Mouse (Mus musculus): Measurements from ENCODE around the gene Nid2. TPM values are rescaled to one million over a fixed set of nuclear protein-coding genes. Genes with fewer than 3 reads are reported as not detected.
A peak's percentile ranks its signal among the peaks of the same experiment; 100 is the strongest.

The Nid2 gene
- total and polyA plus RNA-seq, 2 experiments from 2014 or later, result 18.5 to 26.8 TPM

GRCm38 (mm10) chr14:19768648-19769047 lies 17.6 kb downstream of the Nid2 start:
- no peak for TF ChIP-seq CTCF (IDR thresholded peaks at IDR 0.05; ENCODE audit: low read depth)
- Histone ChIP-seq H3K4me1 (ENCODE audit: insufficient read depth) (no peaks in the 10 kb centered on the region), H3K9ac (no peak overlapping the region), H3K27me3 (ENCODE audit: insufficient read depth, low read length) (no peaks in the 10 kb centered on the region), H3K4me3 (ENCODE audit: low read depth, low read length) (no peak overlapping the region), H3K27ac (ENCODE audit: low read depth, low read length) (no peak overlapping the region), H3K36me3 (ENCODE audit: insufficient read depth) (no peaks in the 10 kb centered on the region), H3K4me2 (ENCODE audit: low read depth) (no peak overlapping the region), H3K9me3 (ENCODE audit: low read length) (no peaks in the 10 kb centered on the region)
- ATAC-seq (no peak), DNase-seq (no peak)
- 96% methylated on average over 6 of the region's 6 CpGs for WGBS

- H3K9ac ChIP-seq, result no peak overlapping the region
- H3K9me3 ChIP-seq (ENCODE audit: low read length), result no peaks in the 10 kb centered on the region
- H3K27ac ChIP-seq (ENCODE audit: low read depth, low read length), result no peak overlapping the region
- TF ChIP-seq CTCF (IDR thresholded peaks at IDR 0.05; ENCODE audit: low read depth), result no peak
- no peaks in the 10 kb centered on the region for H3K4me1 ChIP-seq (ENCODE audit: insufficient read depth)
- H3K4me3 ChIP-seq (ENCODE audit: low read depth, low read length), result no peak overlapping the region
- H3K27me3 ChIP-seq (ENCODE audit: insufficient read depth, low read length), result no peaks in the 10 kb centered on the region
- no peak overlapping the region for H3K4me2 ChIP-seq (ENCODE audit: low read depth)
- no peaks in the 10 kb centered on the region for H3K36me3 ChIP-seq (ENCODE audit: insufficient read depth)
- DNase-seq (no peak), ATAC-seq (no peak)
- WGBS, result 52% methylated on average over 6 of the region's 6 CpGs
Observed at GRCm38 (mm10) chr14:19769441-19770200, 18.6 kb downstream of the Nid2 start.

- Histone ChIP-seq H3K27ac (ENCODE audit: low read depth, low read length) (no peak overlapping the region), H3K36me3 (ENCODE audit: insufficient read depth) (no peaks in the 10 kb centered on the region), H3K4me3 (ENCODE audit: low read depth, low read length) (no peak overlapping the region), H3K4me2 (ENCODE audit: low read depth) (no peak overlapping the region), H3K27me3 (ENCODE audit: insufficient read depth, low read length) (no peaks in the 10 kb centered on the region), H3K4me1 (ENCODE audit: insufficient read depth) (no peaks in the 10 kb centered on the region), H3K9ac (no peak overlapping the region), H3K9me3 (ENCODE audit: low read length) (no peaks in the 10 kb centered on the region)
- ATAC-seq (no peak), DNase-seq (no peak)
- TF ChIP-seq CTCF (IDR thresholded peaks at IDR 0.05; ENCODE audit: low read depth), result no peak
- 78% methylated on average over 7 of the region's 7 CpGs for WGBS
Observed at GRCm38 (mm10) chr14:19771173-19771572, 20.1 kb downstream of the Nid2 start.

- DNase-seq, result no peak
- H3K27me3 ChIP-seq (ENCODE audit: insufficient read depth, low read length), result no peaks in the 10 kb centered on the region
- ATAC-seq, result no peak
- no peaks in the 10 kb centered on the region for H3K4me1 ChIP-seq (ENCODE audit: insufficient read depth)
- H3K27ac ChIP-seq (ENCODE audit: low read depth, low read length), result no peak overlapping the region
- no peak overlapping the region for H3K4me3 ChIP-seq (ENCODE audit: low read depth, low read length)
- H3K36me3 ChIP-seq (ENCODE audit: insufficient read depth), result no peaks in the 10 kb centered on the region
- H3K4me2 ChIP-seq (ENCODE audit: low read depth), result no peak overlapping the region
- WGBS, result 86% methylated on average over 13 of the region's 13 CpGs
- H3K9ac ChIP-seq, result no peak overlapping the region
- H3K9me3 ChIP-seq (ENCODE audit: low read length), result no peaks in the 10 kb centered on the region
- no peak for TF ChIP-seq CTCF (IDR thresholded peaks at IDR 0.05; ENCODE audit: low read depth)
Observed at GRCm38 (mm10) chr14:19774036-19774628, 23.1 kb downstream of the Nid2 start.

GRCm38 (mm10) chr14:19775491-19775890 lies 24.4 kb downstream of the Nid2 start:
- TF ChIP-seq CTCF (IDR thresholded peaks at IDR 0.05; ENCODE audit: low read depth), result no peak
- Histone ChIP-seq H3K27me3 (ENCODE audit: insufficient read depth, low read length) (no peaks in the 10 kb centered on the region), H3K36me3 (ENCODE audit: insufficient read depth) (no peaks in the 10 kb centered on the region), H3K4me2 (ENCODE audit: low read depth) (no peak overlapping the region), H3K4me3 (ENCODE audit: low read depth, low read length) (no peak overlapping the region), H3K9ac (no peak overlapping the region), H3K27ac (ENCODE audit: low read depth, low read length) (no peak overlapping the region), H3K9me3 (ENCODE audit: low read length) (no peaks in the 10 kb centered on the region), H3K4me1 (ENCODE audit: insufficient read depth) (no peaks in the 10 kb centered on the region)
- 97% methylated on average over 4 of the region's 4 CpGs for WGBS
- DNase-seq, result no peak
- no peak for ATAC-seq

- Histone ChIP-seq H3K9ac (no peak overlapping the region), H3K27ac (ENCODE audit: low read depth, low read length) (no peak overlapping the region), H3K4me2 (ENCODE audit: low read depth) (no peak overlapping the region), H3K4me1 (ENCODE audit: insufficient read depth) (no peaks in the 10 kb centered on the region), H3K4me3 (ENCODE audit: low read depth, low read length) (no peak overlapping the region), H3K36me3 (ENCODE audit: insufficient read depth) (no peaks in the 10 kb centered on the region), H3K27me3 (ENCODE audit: insufficient read depth, low read length) (no peaks in the 10 kb centered on the region), H3K9me3 (ENCODE audit: low read length) (no peaks in the 10 kb centered on the region)
- ATAC-seq, result no peak
- 97% methylated on average over 5 of the region's 5 CpGs for WGBS
- DNase-seq, result no peak
- TF ChIP-seq CTCF (IDR thresholded peaks at IDR 0.05; ENCODE audit: low read depth), result 0 out of 2 replicates have a peak, but pooled peaks have one; percentile 16
Observed at GRCm38 (mm10) chr14:19776179-19776578, 25.1 kb downstream of the Nid2 start.

GRCm38 (mm10) chr14:19776890-19777289 lies 25.8 kb downstream of the Nid2 start:
- Histone ChIP-seq H3K4me3 (ENCODE audit: low read depth, low read length) (no peak overlapping the region), H3K4me1 (ENCODE audit: insufficient read depth) (no peaks in the 10 kb centered on the region), H3K4me2 (ENCODE audit: low read depth) (no peak overlapping the region), H3K27me3 (ENCODE audit: insufficient read depth, low read length) (no peaks in the 10 kb centered on the region), H3K9ac (no peak overlapping the region), H3K36me3 (ENCODE audit: insufficient read depth) (no peaks in the 10 kb centered on the region), H3K9me3 (ENCODE audit: low read length) (no peaks in the 10 kb centered on the region), H3K27ac (ENCODE audit: low read depth, low read length) (no peak overlapping the region)
- ATAC-seq (no peak), DNase-seq (no peak)
- peak; percentile 61 for TF ChIP-seq CTCF (IDR thresholded peaks at IDR 0.05; ENCODE audit: low read depth)
- 49% methylated on average over 6 of the region's 6 CpGs for WGBS

All from forebrain, postnatal 0 days (tissue).